Mouse (Mus musculus): ENCODE results near the gene Cavin1.
"Not testable (repeated sequence)": the region's sequence is repeated elsewhere in the genome, so short reads cannot be mapped to it uniquely, and the experiment has no call there.

Gene Cavin1

GRCm38 (mm10) chr11:100970557-100970937 is at the start of gene Cavin1:
TSS of gene Cavin1 (minus strand) at chr11:100970887.
- no peak for DNase-seq (ENCODE audit: low read depth, low spot score)

GRCm38 (mm10) chr11:101011641-101012040 is 41.0 kb upstream of the Cavin1 start:
- no peak for DNase-seq (ENCODE audit: low read depth, low spot score)

DNA sequence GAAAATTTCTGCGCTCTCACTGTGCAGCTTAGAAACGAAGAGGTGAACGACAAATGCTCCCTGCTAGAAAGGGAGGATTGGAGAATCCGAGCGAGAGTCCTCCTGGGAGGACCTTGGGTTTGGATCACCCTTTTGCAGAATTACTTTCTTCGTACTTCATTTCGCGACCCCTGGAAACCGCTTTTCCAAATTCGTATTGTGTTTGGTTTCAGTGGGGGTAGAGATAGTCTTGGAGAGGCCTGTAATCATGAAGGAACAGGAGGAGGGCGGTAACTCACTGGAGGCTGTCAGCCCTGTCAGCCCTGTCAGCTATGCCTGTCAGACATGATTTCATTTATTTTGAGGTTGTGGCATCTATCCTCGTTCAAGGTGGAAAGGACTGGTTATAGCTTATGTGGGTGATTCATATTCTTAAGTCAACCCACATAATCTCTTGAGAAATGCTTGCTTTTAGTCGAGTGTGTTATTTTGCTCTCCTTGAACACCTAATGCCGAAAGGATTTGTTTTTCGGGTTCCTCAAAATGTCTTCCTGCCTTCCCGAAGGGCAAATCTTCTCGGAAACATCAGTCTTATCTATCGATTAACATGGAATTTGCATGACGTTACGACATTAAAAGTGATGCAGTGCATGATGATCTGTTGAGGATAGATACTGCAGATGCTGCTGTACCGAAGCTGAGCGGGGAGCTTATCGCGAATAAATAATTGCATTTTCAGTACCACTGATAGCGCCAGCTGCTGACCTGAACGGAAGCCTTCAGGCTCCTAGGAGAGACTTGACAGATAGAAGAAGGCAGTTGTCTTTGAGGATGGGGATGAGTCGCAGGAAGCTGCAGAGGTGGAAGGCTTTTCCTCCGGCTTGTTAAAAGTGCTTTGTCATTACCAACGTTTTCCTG is 39.4 kb upstream of the Cavin1 start:
- peak; percentile 20 for DNase-seq (ENCODE audit: low read depth, low spot score)

DNA sequence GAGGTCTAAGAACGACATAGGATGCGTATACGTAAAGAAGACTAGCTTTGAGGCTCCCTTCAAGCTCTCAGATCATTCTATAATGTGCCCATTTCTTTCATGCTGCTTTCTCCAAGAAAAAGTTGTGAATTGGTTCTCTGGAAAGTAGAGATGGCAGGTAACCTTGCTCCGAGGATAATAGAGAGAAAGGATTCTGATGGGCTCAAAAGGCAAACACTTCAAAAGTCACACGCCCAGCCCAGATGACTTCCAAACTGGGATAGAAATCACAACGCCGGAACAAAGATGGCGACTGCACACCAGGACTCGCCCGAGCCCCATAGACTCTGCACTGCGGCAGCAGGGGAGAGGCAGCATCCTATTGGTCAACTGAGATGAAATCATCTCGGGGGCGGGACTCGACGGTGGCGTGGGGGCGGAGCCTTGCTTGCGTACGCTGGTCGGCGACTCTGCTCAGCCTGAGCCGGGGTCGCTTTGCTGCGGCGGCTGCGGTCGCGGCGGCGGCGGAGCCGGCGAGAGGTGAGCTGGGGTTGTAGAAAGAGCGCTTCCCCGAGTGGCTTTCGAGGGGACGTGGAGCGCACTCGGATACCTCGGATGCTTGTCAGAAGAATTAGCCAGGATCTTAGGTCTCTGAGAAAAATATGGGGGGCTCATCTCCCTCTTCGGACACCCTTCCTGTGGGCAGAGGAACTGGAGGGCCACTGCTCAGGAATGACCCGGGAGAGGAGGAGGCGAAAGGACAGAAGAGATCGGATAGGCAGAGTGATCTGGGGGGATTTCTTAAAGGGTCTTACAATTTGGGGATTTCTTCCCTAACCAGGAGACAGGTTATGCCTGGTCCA is 38.6 kb upstream of the Cavin1 start, which contains the start of gene Atp6v0a1:
TSS of gene Atp6v0a1 (plus strand) at position 407 of the 842 bp plus-strand sequence.
- DNase-seq (ENCODE audit: low read depth, low spot score): peak; percentile 92

GRCm38 (mm10) chr11:101008206-101009045 is 37.7 kb upstream of the Cavin1 start:
- no peak for DNase-seq (ENCODE audit: low read depth, low spot score)

DNA sequence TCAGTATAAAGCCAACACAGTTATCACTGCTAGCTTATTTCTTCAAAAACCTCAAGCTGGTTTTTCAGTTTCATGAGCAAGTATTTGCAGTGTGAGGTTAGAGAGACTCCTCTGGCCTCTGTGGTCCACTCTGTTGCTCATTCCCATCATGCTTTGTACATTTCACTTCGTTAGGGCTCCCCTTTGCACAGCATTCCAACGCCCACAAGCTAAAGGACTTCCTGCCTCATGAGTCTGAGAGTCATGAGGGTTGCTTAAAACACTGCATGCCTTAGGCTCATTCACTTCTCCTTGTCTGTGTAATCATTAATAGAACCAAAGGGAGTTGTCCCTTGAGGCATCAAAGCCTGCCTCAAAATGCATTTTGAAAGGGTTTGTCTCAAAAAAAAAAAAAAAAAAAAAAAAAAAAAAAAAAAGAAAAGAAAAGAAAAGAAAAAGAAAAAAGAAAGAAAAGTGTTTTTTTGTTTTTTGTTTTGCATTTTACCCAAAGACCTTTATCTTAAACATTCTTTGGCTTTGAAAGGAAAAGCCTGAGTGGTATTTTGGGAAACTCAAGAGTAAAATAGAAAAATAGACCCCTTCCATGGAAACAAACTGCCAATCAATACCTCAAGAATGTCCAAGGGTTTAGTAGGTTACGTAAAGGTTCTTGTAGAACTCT is 32.5 kb upstream of the Cavin1 start:
- DNase-seq (ENCODE audit: low read depth, low spot score): no peak

GRCm38 (mm10) chr11:101001875-101002552 is 31.3 kb upstream of the Cavin1 start:
- DNase-seq (ENCODE audit: low read depth, low spot score): not testable (repeated sequence)

- DNase-seq (ENCODE audit: low read depth, low spot score): no peak
Observed at GRCm38 (mm10) chr11:100999254-100999653, 28.6 kb upstream of the Cavin1 start.

- DNase-seq (ENCODE audit: low read depth, low spot score): no peak
Observed at GRCm38 (mm10) chr11:100998836-100999235, 28.1 kb upstream of the Cavin1 start.

- no peak for DNase-seq (ENCODE audit: low read depth, low spot score)
Observed at GRCm38 (mm10) chr11:100996501-100996900, 25.8 kb upstream of the Cavin1 start.

GRCm38 (mm10) chr11:100994655-100995054 is 24.0 kb upstream of the Cavin1 start:
- DNase-seq (ENCODE audit: low read depth, low spot score): no peak

GRCm38 (mm10) chr11:100994233-100994632 is 23.5 kb upstream of the Cavin1 start:
- no peak for DNase-seq (ENCODE audit: low read depth, low spot score)

GRCm38 (mm10) chr11:100993437-100993836 is 22.8 kb upstream of the Cavin1 start:
- no peak for DNase-seq (ENCODE audit: low read depth, low spot score)

GRCm38 (mm10) chr11:100991027-100991534 is 20.4 kb upstream of the Cavin1 start:
- DNase-seq (ENCODE audit: low read depth, low spot score): no peak

DNA sequence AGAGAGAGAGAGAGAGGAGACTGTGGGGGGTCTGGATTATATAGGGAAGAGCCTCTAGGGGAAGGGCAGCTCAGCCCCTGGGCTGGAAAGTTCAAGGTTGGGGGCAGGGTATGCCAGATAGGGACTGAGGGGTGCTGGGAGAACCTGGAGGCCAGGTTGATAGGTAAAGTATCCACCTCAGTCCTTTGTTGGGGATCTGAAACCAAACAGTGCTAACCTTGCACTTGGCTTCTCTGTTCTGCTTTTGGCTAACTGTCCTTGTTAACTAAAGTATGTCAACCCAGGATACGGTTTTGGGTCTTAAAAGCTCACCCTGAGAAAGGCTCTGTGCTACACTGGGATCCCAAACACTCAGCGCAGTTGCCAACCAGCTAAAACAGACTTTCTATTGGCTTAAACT is 19.0 kb upstream of the Cavin1 start:
- DNase-seq (ENCODE audit: low read depth, low spot score): no peak

DNA sequence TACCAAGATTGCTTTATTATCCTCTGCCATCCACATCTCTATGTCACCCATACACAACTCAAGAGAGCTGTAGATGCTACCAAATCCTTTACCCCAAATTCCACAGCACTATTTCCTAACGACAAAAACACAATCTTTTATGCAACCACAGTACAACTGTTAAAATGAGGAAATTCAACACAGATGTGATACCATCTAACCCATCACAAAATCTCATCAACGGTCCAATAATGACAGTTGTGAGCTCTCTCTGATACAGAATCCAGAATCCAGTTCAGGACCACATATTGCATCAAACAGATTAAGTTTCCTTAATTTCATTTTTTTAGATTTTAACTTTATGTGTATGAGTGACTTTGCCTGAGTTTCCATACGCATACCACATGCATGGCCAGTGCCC is 18.0 kb upstream of the Cavin1 start:
- DNase-seq (ENCODE audit: low read depth, low spot score): no peak

DNA sequence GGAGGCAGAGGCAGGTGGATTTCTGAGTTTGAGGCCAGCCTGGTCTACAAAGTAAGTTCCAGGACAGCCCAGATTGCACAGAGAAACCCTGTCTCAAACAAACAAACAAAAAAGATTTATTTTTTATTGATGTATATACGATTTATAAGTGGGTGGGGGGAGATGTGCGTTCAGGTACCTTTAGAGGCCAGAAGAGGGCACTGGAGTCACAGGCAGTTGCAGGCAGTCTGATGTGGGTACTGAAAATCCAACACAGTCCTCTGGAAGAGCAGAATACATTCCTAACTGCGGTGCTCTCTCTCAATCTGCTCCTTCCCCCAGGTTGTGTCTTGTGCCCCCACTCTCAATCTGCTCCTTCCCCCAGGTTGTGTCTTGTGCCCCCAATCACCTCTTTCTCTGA is 14.9 kb upstream of the Cavin1 start:
- no peak for DNase-seq (ENCODE audit: low read depth, low spot score)

GRCm38 (mm10) chr11:100983778-100984131 is 13.1 kb upstream of the Cavin1 start:
- no peak for DNase-seq (ENCODE audit: low read depth, low spot score)

GRCm38 (mm10) chr11:100983125-100983777 is 12.6 kb upstream of the Cavin1 start:
- DNase-seq (ENCODE audit: low read depth, low spot score): no peak

- no peak for DNase-seq (ENCODE audit: low read depth, low spot score)
Observed at GRCm38 (mm10) chr11:100982087-100982486, 11.4 kb upstream of the Cavin1 start.
